Mouse (Mus musculus): ENCODE measurements around the gene Slc1a1.

GRCm38 (mm10) chr19:28834388-28834787 lies 461 bp upstream of the Slc1a1 start:
- no peak for TF ChIP-seq CTCF (IDR thresholded peaks at IDR 0.05; ENCODE audit: low read depth, low read length)
- TF ChIP-seq POLR2A (IDR thresholded peaks at IDR 0.05; ENCODE audit: extremely low read depth, insufficient read depth, low read length), result no peak
